Mouse (Mus musculus) layer of hippocampus, postnatal 10 days (tissue): ENCODE results near the gene Cyth3. TPM values are rescaled to one million over a fixed set of nuclear protein-coding genes. Genes with fewer than 3 reads are reported as not detected.
A peak's percentile ranks its signal among the peaks of the same experiment; 100 is the strongest.

ENCODE experiments used
- DNase-seq, 2 experiments: peaks; one replicate each; pipeline ENCODE4 v3.0.0; 2021; ENCODE audit warnings: low spot score in 2 of 2
- long read RNA-seq: library from polyadenylated mRNA; stranded (forward); transcript quantifications from one replicate; pipeline ENCODE4 v2.0.0, GENCODE M21; 2023
- total RNA-seq, 2 experiments: library from RNA; stranded (reverse); gene quantifications; 2 replicates each; pipeline ENCODE4 v1.2.3; 2021

Gene Cyth3
- total RNA-seq = 10 to 100 TPM; 52.0 to 65.7 TPM
- long read RNA-seq, transcript Cyth3-202 (13 exons, 3,738 nt) = major isoform, 24 of 57 reads
- long read RNA-seq, partial matches to known transcripts = 27 of 57 reads
- long read RNA-seq, other reads (novel, unspliced or antisense) = 6 of 57 reads

GRCm38 (mm10) chr5:143621893-143622622, at the start of gene Cyth3:
Gene Cyth3, plus strand, starts transcription at chr5:143622447.
- peak; percentile 95 to 97 for DNase-seq

- DNase-seq = no peak
These were observed 49.2 kb upstream of the Cyth3 start for GRCm38 (mm10) chr5:143573067-143573466.

- DNase-seq = no peak
These were observed 47.7 kb upstream of the Cyth3 start for GRCm38 (mm10) chr5:143574261-143575178.

- no peak for DNase-seq
These were observed 42.6 kb upstream of the Cyth3 start for GRCm38 (mm10) chr5:143579537-143580203.

GRCm38 (mm10) chr5:143580982-143581381, 41.3 kb upstream of the Cyth3 start:
- DNase-seq = no peak

- DNase-seq = no peak
These were observed 40.4 kb upstream of the Cyth3 start for GRCm38 (mm10) chr5:143581874-143582273.

- DNase-seq = no peak
These were observed 39.2 kb upstream of the Cyth3 start for GRCm38 (mm10) chr5:143583081-143583480.

GRCm38 (mm10) chr5:143584982-143585381, 37.3 kb upstream of the Cyth3 start:
- DNase-seq = no peak

GRCm38 (mm10) chr5:143586386-143586785, 35.9 kb upstream of the Cyth3 start:
- DNase-seq = no peak

GRCm38 (mm10) chr5:143589108-143589507, 33.1 kb upstream of the Cyth3 start:
- no peak for DNase-seq

- no peak for DNase-seq
These were observed 29.3 kb upstream of the Cyth3 start for GRCm38 (mm10) chr5:143592926-143593325.

GRCm38 (mm10) chr5:143593563-143594146, 28.6 kb upstream of the Cyth3 start:
- DNase-seq = no peak

GRCm38 (mm10) chr5:143594291-143595065, 27.8 kb upstream of the Cyth3 start:
- DNase-seq = no peak

- DNase-seq = no peak
These were observed 20.2 kb upstream of the Cyth3 start for GRCm38 (mm10) chr5:143602051-143602450.

- DNase-seq = no peak
These were observed 18.0 kb upstream of the Cyth3 start for GRCm38 (mm10) chr5:143604157-143604774.

- DNase-seq = no peak
These were observed 15.5 kb upstream of the Cyth3 start for GRCm38 (mm10) chr5:143606756-143607155.

- peak; percentile 23 to 34 for DNase-seq
These were observed 14.1 kb upstream of the Cyth3 start for GRCm38 (mm10) chr5:143608175-143608574.

- DNase-seq = no peak
These were observed 10.3 kb upstream of the Cyth3 start for GRCm38 (mm10) chr5:143611954-143612353.

- DNase-seq = no peak
These were observed 9.0 kb upstream of the Cyth3 start for GRCm38 (mm10) chr5:143613265-143613664.

GRCm38 (mm10) chr5:143614519-143614918, 7.7 kb upstream of the Cyth3 start:
- DNase-seq = no peak
